Mouse (Mus musculus) spleen, postnatal 14 days (tissue): ENCODE measurements around the gene Abcc4.
"Not testable (repeated sequence)": the region's sequence is repeated elsewhere in the genome, so short reads cannot be mapped to it uniquely, and the experiment has no call there.

Source experiments
- DNase-seq, 2 experiments: peaks; one replicate each; pipeline ENCODE4 v3.0.0; 2021 to 2022; ENCODE audit warnings: low spot score in 2 of 2

The Abcc4 gene

GRCm38 (mm10) chr14:118581673-118582072 is 124.3 kb downstream of the Abcc4 start:
- no peak for DNase-seq

- DNase-seq, result no peak
These were observed 126.8 kb downstream of the Abcc4 start for GRCm38 (mm10) chr14:118579013-118579728.

- DNase-seq, result no peak
These were observed 128.1 kb downstream of the Abcc4 start for GRCm38 (mm10) chr14:118577895-118578294.

- DNase-seq, result no peak
These were observed 133.3 kb downstream of the Abcc4 start for GRCm38 (mm10) chr14:118572688-118573245.

DNA sequence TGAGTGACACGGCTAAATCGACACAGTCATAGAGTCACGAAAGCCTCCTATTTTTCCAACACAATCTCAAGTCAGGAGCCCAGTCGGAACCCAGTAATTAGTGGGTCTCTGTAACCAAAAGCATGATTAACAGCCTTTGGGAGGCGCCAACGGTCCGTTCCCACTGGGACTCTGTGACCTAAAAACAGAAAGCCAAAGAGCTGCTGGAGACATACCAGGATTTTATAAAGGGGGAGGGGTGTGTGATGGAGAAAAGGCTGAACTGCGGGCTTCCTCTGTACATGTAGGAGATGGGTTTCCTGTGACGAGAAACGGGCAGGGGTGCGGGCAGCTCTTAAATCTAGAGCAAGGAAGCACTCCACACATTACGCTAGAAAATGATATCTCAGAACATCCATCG is 136.4 kb downstream of the Abcc4 start:
- DNase-seq, result no peak

DNA sequence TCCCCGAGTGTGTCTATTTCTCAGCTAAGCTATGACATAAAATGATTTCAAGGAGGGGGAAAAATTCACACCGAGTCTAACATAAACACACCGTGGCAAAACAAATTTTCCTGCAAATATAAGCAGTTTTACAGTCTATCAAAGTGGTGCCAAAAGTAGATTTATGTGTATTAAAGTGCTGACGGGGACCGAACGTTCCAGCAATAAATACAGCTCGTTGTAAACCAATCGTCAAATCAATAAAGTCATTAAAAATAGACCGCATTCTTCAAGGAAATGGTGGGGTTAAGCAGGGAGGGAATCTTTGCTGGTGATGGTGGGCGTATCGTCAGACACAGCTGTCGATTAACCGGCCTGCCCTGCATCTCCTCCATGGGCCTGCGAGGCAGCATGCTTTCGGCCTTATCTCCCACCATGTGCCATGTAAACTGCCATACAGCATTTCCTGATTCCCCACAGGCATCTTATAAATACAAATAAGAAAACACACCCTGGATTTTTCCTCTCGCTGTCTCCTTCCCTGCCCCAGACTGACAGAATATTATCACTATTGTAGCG is 137.8 kb downstream of the Abcc4 start:
- no peak for DNase-seq

DNA sequence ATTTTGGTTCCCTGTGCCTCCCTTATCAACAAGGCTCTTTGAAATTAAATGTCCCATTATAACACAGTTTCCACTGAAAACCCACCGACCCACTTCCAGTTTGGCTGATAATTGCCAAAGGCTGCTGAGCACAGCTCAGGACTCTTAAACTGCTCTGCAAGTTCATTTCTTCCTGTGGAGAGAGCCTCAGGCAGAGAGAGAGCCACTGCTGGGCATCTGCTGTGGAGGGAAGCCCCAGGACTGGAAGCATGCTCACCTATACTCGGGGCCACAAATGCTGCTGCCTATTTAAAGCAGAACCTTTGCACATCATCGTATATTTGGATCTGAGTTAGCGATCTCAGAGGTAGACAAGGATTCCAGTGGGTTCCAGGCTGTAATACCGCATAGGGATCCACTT is 139.2 kb downstream of the Abcc4 start:
- no peak for DNase-seq

GRCm38 (mm10) chr14:118566214-118566688 is 139.8 kb downstream of the Abcc4 start:
- no peak for DNase-seq

DNA sequence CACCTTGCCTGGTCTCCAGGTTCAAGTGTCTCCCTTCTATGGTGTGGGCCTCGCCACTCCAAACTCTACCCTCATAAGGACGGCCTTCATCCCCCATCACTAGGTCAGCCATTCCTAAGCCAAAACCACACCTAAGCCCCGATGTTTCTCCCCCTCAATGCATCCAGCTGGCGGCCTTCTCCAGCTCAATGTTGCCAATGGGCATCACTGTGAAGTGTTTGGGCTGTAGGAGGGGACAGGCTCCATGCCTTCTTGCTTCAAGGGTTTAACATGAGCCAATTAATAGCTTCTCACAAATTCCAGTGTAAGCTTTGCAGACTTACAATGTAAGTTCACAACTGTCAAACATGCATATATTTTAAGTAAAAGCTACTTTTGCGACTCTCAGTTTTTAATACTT is 140.3 kb downstream of the Abcc4 start:
- no peak for DNase-seq

- no peak for DNase-seq
These were observed 142.4 kb downstream of the Abcc4 start for GRCm38 (mm10) chr14:118563570-118563969.

DNA sequence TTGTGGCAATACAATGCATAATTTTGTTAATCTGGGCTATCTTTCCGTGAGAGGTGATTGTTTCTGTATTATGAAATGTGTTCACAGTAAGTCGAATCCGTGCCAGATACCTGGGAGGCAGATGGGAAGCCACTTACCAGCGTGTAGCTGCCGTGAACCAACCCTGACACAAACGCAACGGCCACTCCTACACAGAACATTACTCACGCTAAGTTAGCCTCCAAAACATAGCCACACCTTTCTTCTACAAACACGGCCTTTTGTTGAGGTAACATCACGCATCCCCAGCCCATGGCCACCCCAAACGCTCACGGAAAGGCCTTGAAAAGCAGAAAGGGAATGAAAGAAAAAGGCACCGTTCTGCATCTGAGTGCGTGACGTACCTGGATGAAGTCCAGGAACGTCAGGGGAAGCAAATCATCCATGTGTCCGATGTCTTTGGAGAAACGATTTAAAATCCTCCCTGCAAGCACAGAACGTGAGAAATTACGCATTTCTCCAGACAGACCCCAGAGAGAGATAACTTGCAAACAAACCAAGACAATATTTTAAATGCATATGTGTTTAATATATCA is 153.0 kb downstream of the Abcc4 start:
- DNase-seq, result no peak

DNA sequence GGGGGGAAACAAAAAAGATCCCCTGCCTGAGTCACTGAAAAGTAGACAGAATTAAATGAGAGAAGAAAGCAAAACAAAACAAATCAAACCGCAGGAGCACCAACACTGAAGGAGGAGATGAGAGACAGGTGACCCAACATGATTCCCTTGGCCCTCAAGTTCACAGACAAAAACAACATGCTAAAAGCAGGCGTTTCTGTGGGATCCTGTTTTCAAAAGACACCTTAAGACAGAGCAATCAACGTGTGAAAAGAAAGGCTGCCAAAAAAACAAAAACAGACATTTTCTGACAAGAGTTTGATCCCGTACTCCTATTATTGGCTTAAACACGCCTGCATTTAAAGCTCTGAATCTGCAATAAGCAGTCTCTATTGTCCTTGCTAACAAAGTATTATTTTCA is 153.6 kb downstream of the Abcc4 start:
- no peak for DNase-seq

DNA sequence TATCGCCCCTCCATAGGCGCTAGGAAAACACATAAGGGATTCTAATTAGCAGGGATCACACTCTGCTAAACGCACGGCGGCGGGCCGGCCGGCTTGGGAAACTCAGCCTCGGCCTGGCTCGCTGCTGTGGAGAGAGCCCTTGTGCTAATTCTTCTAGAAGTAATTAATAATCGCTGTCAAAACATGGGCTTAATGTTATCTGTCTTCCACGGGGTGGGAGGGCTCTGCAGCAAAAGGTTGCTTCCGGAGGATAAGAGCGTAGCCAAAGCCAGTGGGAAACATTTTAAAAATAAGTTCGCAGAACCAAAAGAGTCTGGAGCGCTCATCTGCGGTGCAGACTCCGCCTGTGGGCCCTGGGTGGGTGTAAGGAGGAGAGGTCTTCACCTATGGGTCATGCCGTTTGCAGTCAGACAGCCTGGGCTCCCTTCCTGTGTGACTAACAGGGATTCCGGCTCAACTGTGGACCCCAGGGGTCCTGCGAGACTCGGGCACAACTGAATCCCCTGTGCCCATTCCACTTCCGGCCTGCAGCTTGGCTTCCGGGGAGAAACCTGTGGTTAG is 154.2 kb downstream of the Abcc4 start:
- no peak for DNase-seq

GRCm38 (mm10) chr14:118551061-118551724 is 154.8 kb downstream of the Abcc4 start:
- no peak for DNase-seq

DNA sequence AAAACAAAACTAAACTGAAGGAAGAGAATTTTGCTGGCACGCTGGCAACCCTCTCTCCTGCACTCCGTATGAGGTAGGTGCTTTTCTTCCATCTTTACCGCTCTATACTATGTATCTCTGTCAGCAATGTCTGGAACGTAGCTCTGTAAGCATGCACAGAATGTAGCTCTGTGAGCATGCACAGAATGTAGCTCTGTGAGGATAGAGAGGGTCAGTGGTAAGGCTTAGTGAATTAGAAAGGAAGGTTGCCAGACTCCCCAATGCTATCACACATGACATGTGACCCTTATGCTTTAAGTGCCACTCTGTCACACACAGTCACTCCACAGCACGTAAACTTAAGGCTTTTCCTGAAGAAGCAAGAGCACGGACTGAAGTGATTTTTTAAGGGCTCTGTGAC is 161.5 kb downstream of the Abcc4 start:
- no peak for DNase-seq

GRCm38 (mm10) chr14:118542947-118543346 is 163.1 kb downstream of the Abcc4 start:
- no peak for DNase-seq

DNA sequence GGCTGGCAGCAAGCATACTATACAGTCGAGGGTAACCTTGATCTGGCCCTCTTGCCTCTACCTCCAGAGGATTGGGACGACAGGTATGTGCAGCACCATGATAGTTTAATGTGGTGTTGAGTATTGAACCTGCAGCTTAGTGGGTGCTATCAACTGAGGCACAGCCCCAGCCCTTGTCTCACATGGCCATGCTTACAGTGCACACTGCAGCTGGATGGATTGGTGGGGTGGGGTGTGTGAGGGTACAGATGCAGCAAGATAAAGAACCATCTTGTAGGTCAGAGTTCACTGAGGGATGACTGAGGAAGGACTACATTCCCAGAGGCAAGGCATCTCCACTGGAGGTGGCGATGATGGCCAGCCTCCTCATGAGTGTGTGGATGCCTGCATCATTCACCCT is 174.5 kb downstream of the Abcc4 start:
- DNase-seq, result no peak

DNA sequence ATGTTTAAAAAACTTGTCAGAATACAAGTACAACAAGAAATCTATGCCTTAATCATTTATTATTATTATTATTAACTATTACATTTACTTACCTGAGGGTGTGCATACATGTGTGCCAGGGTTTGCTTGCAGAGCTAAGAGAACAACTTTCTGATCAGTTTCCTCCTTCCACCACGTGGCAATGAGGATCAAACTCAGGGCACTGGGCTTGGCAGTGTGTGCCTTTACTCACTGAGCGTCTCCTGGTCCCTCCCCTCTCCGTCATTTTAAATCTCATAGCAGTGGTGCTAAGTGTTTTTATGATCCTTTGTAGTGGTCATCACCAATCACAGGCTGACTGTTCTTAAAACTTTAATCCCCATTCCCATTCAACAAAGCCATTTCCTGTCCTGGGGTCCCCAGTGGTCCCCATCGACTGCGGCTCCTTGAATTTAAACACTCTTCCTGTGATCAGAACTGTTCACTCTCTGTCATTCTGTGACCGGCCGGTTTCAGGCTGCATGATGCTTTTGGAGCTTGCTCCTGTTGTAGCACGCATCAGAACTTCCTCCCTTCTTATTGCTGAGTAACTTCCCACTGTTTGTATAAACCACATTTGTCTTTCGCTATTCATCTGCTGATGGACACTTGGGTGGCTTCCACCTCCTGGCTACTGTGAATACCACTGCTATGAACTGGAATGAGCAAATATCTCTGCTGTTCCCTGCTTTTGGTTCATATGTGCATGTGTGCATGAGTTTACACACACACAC is 191.6 kb downstream of the Abcc4 start:
- no peak for DNase-seq

DNA sequence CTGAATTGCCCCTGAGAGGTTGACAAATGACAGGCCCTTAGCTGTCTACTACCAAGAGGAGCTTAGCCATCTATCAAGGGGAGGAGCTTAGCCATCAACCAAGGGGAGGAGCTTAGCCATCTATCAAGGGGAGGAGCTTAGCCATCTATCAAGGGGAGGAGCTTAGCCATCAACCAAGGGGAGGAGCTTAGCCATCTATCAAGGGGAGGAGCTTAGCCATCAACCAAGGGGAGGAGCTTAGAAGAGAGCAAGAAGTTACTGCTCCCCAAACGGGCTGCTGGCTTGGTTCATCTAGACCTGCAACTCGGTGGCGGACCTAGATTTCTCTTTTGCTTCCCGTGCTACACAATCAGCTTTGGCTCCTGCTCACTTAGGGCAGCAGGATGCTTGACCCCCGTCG is 194.3 kb downstream of the Abcc4 start:
- not testable (repeated sequence) for DNase-seq

- no peak for DNase-seq
These were observed 195.2 kb downstream of the Abcc4 start for GRCm38 (mm10) chr14:118510793-118511192.

- DNase-seq, result no peak
These were observed 195.8 kb downstream of the Abcc4 start for GRCm38 (mm10) chr14:118510216-118510615.
